Mouse (Mus musculus): Measurements from ENCODE around the gene Klra7. TPM values are rescaled to one million over a fixed set of nuclear protein-coding genes. Genes with fewer than 3 reads are reported as not detected.
"Not testable (repeated sequence)": the region's sequence is repeated elsewhere in the genome, so short reads cannot be mapped to it uniquely, and the experiment has no call there.

The Klra7 gene
- polyA plus RNA-seq (2012; ENCODE audit: insufficient read depth, insufficient read length, missing spikeins), result not detected in 2 replicates

DNA sequence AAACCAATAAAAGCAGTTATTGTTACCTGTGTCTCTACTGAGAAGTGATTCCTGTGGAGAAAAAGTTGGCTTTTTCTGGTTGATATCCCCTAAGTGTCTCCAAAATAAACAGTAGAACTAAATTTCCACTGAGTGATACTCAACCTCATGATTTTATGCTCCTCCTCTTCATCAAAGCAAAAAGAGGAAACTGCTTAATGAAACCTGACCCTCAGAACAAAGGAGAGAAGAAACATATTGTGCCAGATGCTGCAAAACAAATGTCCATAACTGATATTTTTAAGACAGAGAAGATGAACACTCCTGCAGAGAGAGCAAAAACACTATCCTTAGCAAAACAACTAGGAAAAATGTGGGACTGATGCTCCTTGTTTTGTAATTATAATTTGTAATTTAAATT is at the start of gene Klra7:
Klra7 (minus strand) TSS at position 101 of the 400 bp plus-strand sequence.
- Histone ChIP-seq H3K4me1 (ENCODE audit: control insufficient read depth, insufficient read depth, low read length) (peaks cover 2% of the 10 kb centered on the region; the same call in 1 of the 2 replicates), H3K4me3 (ENCODE audit: insufficient read depth, low read length) (no peak within 1 kb of the TSS), H3K27ac (ENCODE audit: insufficient read depth, low read depth, low read length) (no peak within 1 kb of the TSS)
- TF ChIP-seq POLR2A (IDR thresholded peaks at IDR 0.05; ENCODE audit: borderline replicate concordance, low read depth, low read length), result no peak
- TF ChIP-seq CTCF (IDR thresholded peaks at IDR 0.05; ENCODE audit: low read depth, low read length), result no peak

DNA sequence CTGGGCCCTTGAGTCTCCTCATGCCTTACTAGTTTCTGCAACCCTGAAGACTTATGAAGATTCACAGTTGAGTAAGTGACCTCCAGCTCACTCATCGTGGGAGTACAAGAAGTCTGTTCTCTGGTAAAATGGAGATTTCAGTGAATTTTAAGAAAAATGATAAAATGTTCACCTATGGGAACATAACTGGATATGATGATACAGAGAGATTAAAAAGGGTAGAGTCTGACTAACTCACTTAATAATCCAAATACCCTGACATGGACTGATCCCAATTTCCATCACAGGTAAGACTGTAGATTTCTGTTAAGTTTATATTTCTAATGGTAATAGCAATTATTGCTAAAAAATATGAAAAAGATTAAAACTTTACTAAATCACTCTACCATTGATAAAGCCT is 48.7 kb upstream of the Klra7 start, which contains the start of gene Klra10:
Klra10 (minus strand) TSS at position 101 of the 400 bp plus-strand sequence.
- not testable (repeated sequence) for H3K27ac ChIP-seq (ENCODE audit: insufficient read depth, low read depth, low read length)

DNA sequence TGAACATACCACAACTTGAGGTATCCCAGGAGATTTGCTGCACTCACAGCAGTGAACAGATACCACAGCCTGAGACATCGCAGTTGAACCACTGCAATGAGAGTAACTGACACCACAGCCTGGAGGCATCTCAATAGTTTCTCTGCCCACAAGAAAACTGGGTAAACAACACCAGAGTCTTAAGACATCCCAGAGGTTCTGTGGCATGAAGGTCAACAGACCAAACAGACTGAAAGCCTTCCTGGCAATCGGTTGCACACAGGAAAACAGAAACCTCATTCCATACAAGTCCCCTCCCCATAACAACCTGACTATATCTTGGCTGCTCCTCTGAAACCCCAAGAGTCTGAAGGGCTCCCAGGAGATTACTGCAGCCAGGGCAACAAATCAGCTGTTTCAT is 22.2 kb upstream of the Klra7 start:
- Histone ChIP-seq H3K4me3 (ENCODE audit: insufficient read depth, low read length) (no peak overlapping the region), H3K27ac (ENCODE audit: insufficient read depth, low read depth, low read length) (no peak overlapping the region), H3K4me1 (ENCODE audit: control insufficient read depth, insufficient read depth, low read length) (no peaks in the 10 kb centered on the region)
- TF ChIP-seq POLR2A (IDR thresholded peaks at IDR 0.05; ENCODE audit: borderline replicate concordance, low read depth, low read length) (no peak), CTCF (IDR thresholded peaks at IDR 0.05; ENCODE audit: low read depth, low read length) (no peak)

More for the DNA sequence above, 48.7 kb upstream of the Klra7 start, which contains the start of gene Klra10:
- not testable (repeated sequence) for H3K4me3 ChIP-seq (ENCODE audit: insufficient read depth, low read length); H3K4me1 ChIP-seq (ENCODE audit: control insufficient read depth, insufficient read depth, low read length)

DNA sequence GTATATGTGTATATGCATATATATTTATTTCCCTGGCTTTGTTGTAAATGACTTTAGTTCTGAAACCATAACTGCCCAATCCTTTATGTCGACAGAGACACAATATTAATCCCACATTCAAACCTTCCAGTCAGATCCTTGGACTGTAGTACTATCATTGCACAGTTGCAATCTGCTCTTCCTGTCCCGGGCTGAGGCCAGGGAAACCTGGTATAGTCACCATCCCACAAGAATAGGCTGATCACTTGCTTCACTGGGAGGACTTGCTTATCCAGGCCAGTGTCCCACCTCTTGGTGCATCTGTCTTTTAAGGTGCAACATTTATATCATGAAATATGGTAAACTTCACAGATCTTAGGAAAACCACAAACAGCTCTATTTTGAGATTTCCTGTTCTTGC is 4.4 kb upstream of the Klra7 start:
- TF ChIP-seq CTCF (IDR thresholded peaks at IDR 0.05; ENCODE audit: low read depth, low read length), result no peak
- no peak overlapping the region for H3K27ac ChIP-seq (ENCODE audit: insufficient read depth, low read depth, low read length)
- H3K4me1 ChIP-seq (ENCODE audit: control insufficient read depth, insufficient read depth, low read length), result peaks cover 2% of the 10 kb centered on the region; the same call in 1 of the 2 replicates
- H3K4me3 ChIP-seq (ENCODE audit: insufficient read depth, low read length), result no peak overlapping the region

DNA sequence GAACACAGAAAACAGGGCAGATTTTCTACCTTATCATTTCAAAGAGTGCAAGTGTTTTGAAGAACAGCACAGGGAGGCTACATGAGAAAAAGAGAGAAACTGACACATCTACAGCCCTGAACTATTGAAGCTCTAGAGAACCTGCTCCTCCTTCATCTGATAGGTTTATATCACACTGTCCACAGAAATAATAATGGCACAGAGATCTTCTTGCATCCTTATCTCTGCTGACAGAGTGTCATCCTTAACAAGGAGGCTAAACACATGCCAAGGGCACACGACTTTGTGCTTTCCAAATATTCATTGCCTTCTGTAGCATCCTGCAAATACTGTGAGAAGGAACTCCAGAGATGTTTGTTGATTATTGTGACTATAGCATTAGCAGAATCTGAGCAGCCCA is 3.5 kb upstream of the Klra7 start:
- no peak overlapping the region for H3K4me3 ChIP-seq (ENCODE audit: insufficient read depth, low read length)
- H3K27ac ChIP-seq (ENCODE audit: insufficient read depth, low read depth, low read length), result no peak overlapping the region
- peaks cover 2% of the 10 kb centered on the region; the same call in 1 of the 2 replicates for H3K4me1 ChIP-seq (ENCODE audit: control insufficient read depth, insufficient read depth, low read length)
- TF ChIP-seq POLR2A (IDR thresholded peaks at IDR 0.05; ENCODE audit: borderline replicate concordance, low read depth, low read length), result no peak
- no peak for TF ChIP-seq CTCF (IDR thresholded peaks at IDR 0.05; ENCODE audit: low read depth, low read length)

DNA sequence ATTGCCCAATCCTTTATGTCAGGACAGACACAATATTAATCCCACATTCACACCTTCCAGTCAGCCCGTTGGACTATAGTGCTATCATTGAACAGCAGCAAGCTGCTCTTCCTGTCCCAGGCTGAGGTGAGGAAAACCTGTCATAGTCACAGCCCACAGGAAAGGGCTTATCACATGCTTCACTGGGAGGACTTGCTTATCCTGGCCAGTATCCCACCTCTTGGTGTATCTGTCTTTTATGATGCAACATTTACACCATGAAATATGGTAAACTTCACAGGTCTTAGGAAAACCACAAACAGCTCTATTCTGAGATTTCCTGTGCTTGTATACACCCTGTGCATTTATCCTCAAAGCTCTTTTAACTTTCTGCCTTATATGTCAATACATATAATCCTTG is 35.7 kb downstream of the Klra7 start:
- H3K27ac ChIP-seq (ENCODE audit: insufficient read depth, low read depth, low read length); H3K4me1 ChIP-seq (ENCODE audit: control insufficient read depth, insufficient read depth, low read length); H3K4me3 ChIP-seq (ENCODE audit: insufficient read depth, low read length): not testable (repeated sequence)

DNA sequence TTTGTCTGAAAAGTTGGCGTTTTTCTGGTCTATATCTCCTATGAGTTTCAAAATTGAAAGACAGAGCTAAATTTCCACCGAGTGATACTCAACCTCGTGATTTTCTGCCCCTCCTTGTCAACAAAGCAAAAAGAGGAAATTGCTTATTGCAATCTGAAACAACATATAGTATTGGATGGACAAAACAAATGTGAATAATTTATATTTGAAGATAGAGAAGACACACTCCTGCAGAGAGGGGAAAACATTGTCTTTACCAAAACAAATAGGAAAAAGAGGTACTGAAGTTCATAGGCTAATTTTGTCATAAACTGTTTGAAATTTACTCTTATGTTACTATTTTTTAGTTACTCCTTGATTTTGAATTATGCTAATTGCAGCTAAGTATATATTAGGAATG is 40.1 kb downstream of the Klra7 start, which contains the start of gene Klra9:
Klra9 (minus strand) TSS at position 101 of the 400 bp plus-strand sequence.
- not testable (repeated sequence) for H3K27ac ChIP-seq (ENCODE audit: insufficient read depth, low read depth, low read length)

More for the DNA sequence above, 40.1 kb downstream of the Klra7 start, which contains the start of gene Klra9:
- H3K4me3 ChIP-seq (ENCODE audit: insufficient read depth, low read length); H3K4me1 ChIP-seq (ENCODE audit: control insufficient read depth, insufficient read depth, low read length): not testable (repeated sequence)

Other genes with a start within 250 kb of the Klra7 start
- not detected in 2 replicates for gene Klra6, start 206.4 kb downstream of the Klra7 start, polyA plus RNA-seq (2012; ENCODE audit: insufficient read depth, insufficient read length, missing spikeins)
- gene Klra4, start 166.1 kb downstream of the Klra7 start, polyA plus RNA-seq (2012; ENCODE audit: insufficient read depth, insufficient read length, missing spikeins), result not detected in 2 replicates
- not detected in 2 replicates for gene Klra8, start 103.4 kb downstream of the Klra7 start, polyA plus RNA-seq (2012; ENCODE audit: insufficient read depth, insufficient read length, missing spikeins)
- not detected in 2 replicates for gene Klra9, start 40.2 kb downstream of the Klra7 start, polyA plus RNA-seq (2012; ENCODE audit: insufficient read depth, insufficient read length, missing spikeins)
- not detected in 2 replicates for gene Klra10, start 48.6 kb upstream of the Klra7 start, polyA plus RNA-seq (2012; ENCODE audit: insufficient read depth, insufficient read length, missing spikeins)
- gene Klra3, start 104.3 kb upstream of the Klra7 start, polyA plus RNA-seq (2012; ENCODE audit: insufficient read depth, insufficient read length, missing spikeins), result 0.56 and 2.7 TPM in 2 replicates
- not detected in 2 replicates for gene Klra1, start 153.6 kb upstream of the Klra7 start, polyA plus RNA-seq (2012; ENCODE audit: insufficient read depth, insufficient read length, missing spikeins)